Mouse (Mus musculus) kidney, postnatal 0 days (tissue): ENCODE measurements around the gene Zcchc17. TPM values are rescaled to one million over a fixed set of nuclear protein-coding genes. Genes with fewer than 3 reads are reported as not detected.

Experiments used
- ATAC-seq: fragments of 200-750 bp; cut with Nextera tagmentation; replicated peaks from 2 replicates; pipeline ENCODE4 v1.8.0; 2017; ENCODE audit warnings: low read depth, moderate number of reproducible peaks, moderate TSS enrichment, moderate library complexity; ENCODE audit not compliant: low FRiP score
- DNase-seq: peaks from one replicate; pipeline ENCODE4 v3.0.0-alpha.2; 2016; ENCODE audit warnings: low spot score
- H3K27ac ChIP-seq: fragments of 300-500 bp; sonication (generic); 2 replicates; pipeline ENCODE4 v1.5.1; 2014; ENCODE audit warnings: mild to moderate bottlenecking
- H3K27me3 ChIP-seq: fragments of 300-500 bp; sonication (generic); 2 replicates; pipeline ENCODE4 v1.6.1; 2014; ENCODE audit warnings: low read length, mixed read lengths; ENCODE audit not compliant: insufficient read depth
- H3K36me3 ChIP-seq: fragments of 300-500 bp; sonication (generic); 2 replicates; pipeline ENCODE4 v1.6.1; 2014; ENCODE audit warnings: low read length, mixed read lengths; ENCODE audit not compliant: insufficient read depth
- H3K4me1 ChIP-seq: fragments of 300-500 bp; sonication (generic); replicated peaks from 2 replicates; pipeline ENCODE4 v1.6.1; 2014; ENCODE audit warnings: antibody characterized with exemption, low read length, mixed read lengths; ENCODE audit not compliant: insufficient read depth
- H3K4me2 ChIP-seq: fragments of 300-500 bp; sonication (generic); 2 replicates; pipeline ENCODE4 v1.6.1; 2014; ENCODE audit warnings: mild to moderate bottlenecking, low read length, moderate library complexity, mixed read lengths
- H3K4me3 ChIP-seq: fragments of 300-500 bp; sonication (generic); replicated peaks from 2 replicates; pipeline ENCODE4 v1.5.1; 2014; ENCODE audit warnings: low read depth, low read length
- H3K9ac ChIP-seq: fragments of 300-500 bp; sonication (generic); 2 replicates; pipeline ENCODE4 v1.6.1; 2014; ENCODE audit warnings: low read depth, low read length
- H3K9me3 ChIP-seq: fragments of 300-500 bp; sonication (generic); replicated peaks from 2 replicates; pipeline ENCODE4 v1.6.1; 2016; ENCODE audit warnings: low read length, inconsistent platforms, mixed read lengths
- CTCF ChIP-seq: IDR thresholded peaks from 2 replicates; pipeline ENCODE4 v1.5.1; 2016; ENCODE audit warnings: antibody characterized with exemption, low read depth, mild to moderate bottlenecking, moderate library complexity
- WGBS: fragments of 180-500 bp; shearing (Covaris S2); extraction: QIAGEN DNeasy Blood & Tissue Kit; methylation state at CpG from one replicate; pipeline ENCODE4 v1.1.7; 2014; 5-methylcytosine and 5-hydroxymethylcytosine counted together
- polyA plus RNA-seq: library from polyadenylated mRNA; unstranded; fragments of >200 nt; fragmentation: Nextera tagmentation; extraction: Ambion mirVana; gene quantifications from 2 replicates; pipeline ENCODE4 v1.2.1, GENCODE M21; 2015

Gene Zcchc17
- polyA plus RNA-seq, 1 experiment from 2014 or later, result 68.0 TPM

GRCm38 (mm10) chr4:130274346-130275015 lies 85.3 kb downstream of the Zcchc17 start:
- peak; percentile 56 for DNase-seq
- peak overlapping the region; percentile 42 for H3K27ac ChIP-seq
- H3K27me3 ChIP-seq, result peaks cover 20% of the 10 kb centered on the region; the same call in 1 of the 2 replicates

GRCm38 (mm10) chr4:130273698-130274345 lies 85.9 kb downstream of the Zcchc17 start:
- Histone ChIP-seq H3K4me2 (peak overlapping the region; percentile 97), H3K4me1 (peaks cover 11% of the 10 kb centered on the region), H3K27ac (peak overlapping the region; percentile 42), H3K36me3 (no peaks in the 10 kb centered on the region), H3K9ac (peak overlapping the region; percentile 68), H3K4me3 (peak overlapping the region; percentile 58), H3K27me3 (peaks cover 20% of the 10 kb centered on the region; the same call in 1 of the 2 replicates), H3K9me3 (no peaks in the 10 kb centered on the region)
- DNase-seq (no peak), ATAC-seq (peak; percentile 26; the same call in 1 of the 2 replicates)
- no peak for TF ChIP-seq CTCF
- WGBS, result 11% methylated on average over 11 of the region's 12 CpGs

More at GRCm38 (mm10) chr4:130274346-130275015, 85.3 kb downstream of the Zcchc17 start:
- H3K36me3 ChIP-seq, result no peaks in the 10 kb centered on the region
- peak overlapping the region; percentile 68 for H3K9ac ChIP-seq
- peak overlapping the region; percentile 97 for H3K4me2 ChIP-seq
- ATAC-seq, result peak; percentile 33; the same call in 1 of the 2 replicates
- no peaks in the 10 kb centered on the region for H3K9me3 ChIP-seq
- peaks cover 11% of the 10 kb centered on the region for H3K4me1 ChIP-seq
- TF ChIP-seq CTCF, result no peak
- peak overlapping the region; percentile 58 for H3K4me3 ChIP-seq
- WGBS, result under 1% methylated on average over 29 of the region's 29 CpGs

- 87% methylated on average over 6 of the region's 6 CpGs for WGBS
- DNase-seq (no peak), ATAC-seq (no peak)
- no peak overlapping the region for H3K9ac ChIP-seq
- H3K36me3 ChIP-seq, result no peaks in the 10 kb centered on the region
- no peaks in the 10 kb centered on the region for H3K9me3 ChIP-seq
- H3K27ac ChIP-seq, result no peak overlapping the region
- 0 out of 2 replicates have a peak, but pooled peaks cover 12% of the 10 kb centered on the region for H3K27me3 ChIP-seq
- peaks cover 14% of the 10 kb centered on the region for H3K4me1 ChIP-seq
- no peak overlapping the region for H3K4me2 ChIP-seq
- TF ChIP-seq CTCF, result no peak
- no peak overlapping the region for H3K4me3 ChIP-seq
These were observed 89.0 kb downstream of the Zcchc17 start for GRCm38 (mm10) chr4:130270611-130271347.

- H3K27me3 ChIP-seq, result 0 out of 2 replicates have a peak, but pooled peaks cover 6% of the 10 kb centered on the region
- no peaks in the 10 kb centered on the region for H3K36me3 ChIP-seq
- ATAC-seq (no peak), DNase-seq (no peak)
- no peak for TF ChIP-seq CTCF
- H3K4me3 ChIP-seq, result no peak overlapping the region
- no peak overlapping the region for H3K4me2 ChIP-seq
- peaks cover 12% of the 10 kb centered on the region for H3K4me1 ChIP-seq
- H3K9me3 ChIP-seq, result no peaks in the 10 kb centered on the region
- 78% methylated on average over 8 of the region's 8 CpGs for WGBS
- H3K27ac ChIP-seq, result no peak overlapping the region
- H3K9ac ChIP-seq, result no peak overlapping the region
These were observed 89.7 kb downstream of the Zcchc17 start for GRCm38 (mm10) chr4:130270089-130270488.

- H3K9me3 ChIP-seq, result no peaks in the 10 kb centered on the region
- H3K4me2 ChIP-seq, result no peak overlapping the region
- H3K9ac ChIP-seq, result no peak overlapping the region
- H3K4me3 ChIP-seq, result no peak overlapping the region
- WGBS, result 83% methylated on average over 10 of the region's 10 CpGs
- no peak for TF ChIP-seq CTCF
- H3K27me3 ChIP-seq, result 0 out of 2 replicates have a peak, but pooled peaks cover 2% of the 10 kb centered on the region
- H3K4me1 ChIP-seq, result peaks cover 3% of the 10 kb centered on the region; the same call in 1 of the 2 replicates
- DNase-seq (no peak), ATAC-seq (no peak)
- no peak overlapping the region for H3K27ac ChIP-seq
- no peaks in the 10 kb centered on the region for H3K36me3 ChIP-seq
These were observed 91.0 kb downstream of the Zcchc17 start for GRCm38 (mm10) chr4:130268736-130269135.

- Histone ChIP-seq H3K9me3 (no peaks in the 10 kb centered on the region), H3K9ac (no peak overlapping the region), H3K36me3 (no peaks in the 10 kb centered on the region), H3K4me3 (no peak overlapping the region), H3K27me3 (no peaks in the 10 kb centered on the region), H3K27ac (peak overlapping the region; percentile 36; the same call in 1 of the 2 replicates), H3K4me1 (peaks cover 3% of the 10 kb centered on the region; the same call in 1 of the 2 replicates), H3K4me2 (peak overlapping the region; percentile 21; the same call in 1 of the 2 replicates)
- no peak for DNase-seq
- no peak for TF ChIP-seq CTCF
- ATAC-seq, result no peak
- 73% methylated on average over 7 of the region's 7 CpGs for WGBS
These were observed 92.7 kb downstream of the Zcchc17 start for GRCm38 (mm10) chr4:130267069-130267468.
